Mouse (Mus musculus) hindbrain, embryonic 12.5 days (tissue): ENCODE results near the gene Plekhb2. TPM values are rescaled to one million over a fixed set of nuclear protein-coding genes. Genes with fewer than 3 reads are reported as not detected.

Experiments used
- ATAC-seq: fragments of 200-750 bp; cut with Nextera tagmentation; 2 replicates; pipeline ENCODE4 v1.8.0; 2017; ENCODE audit warnings: moderate TSS enrichment; ENCODE audit not compliant: low FRiP score
- H3K27ac ChIP-seq: fragments of 300-500 bp; sonication (generic); 2 replicates; pipeline ENCODE4 v1.5.1; 2016; ENCODE audit warnings: mild to moderate bottlenecking
- H3K27me3 ChIP-seq: fragments of 300-500 bp; sonication (generic); 2 replicates; pipeline ENCODE4 v1.6.1; 2016; ENCODE audit warnings: mild to moderate bottlenecking
- H3K36me3 ChIP-seq: fragments of 300-500 bp; sonication (generic); 2 replicates; pipeline ENCODE4 v1.6.1; 2016; ENCODE audit warnings: mild to moderate bottlenecking
- H3K4me1 ChIP-seq: fragments of 300-500 bp; sonication (generic); 2 replicates; pipeline ENCODE4 v1.6.1; 2016
- H3K4me2 ChIP-seq: fragments of 300-500 bp; sonication (generic); replicated peaks from 2 replicates; pipeline ENCODE4 v1.6.1; 2016; ENCODE audit warnings: mild to moderate bottlenecking
- H3K4me3 ChIP-seq: fragments of 300-500 bp; sonication (generic); 2 replicates; pipeline ENCODE4 v1.5.1; 2016; ENCODE audit warnings: mild to moderate bottlenecking
- H3K9ac ChIP-seq: fragments of 300-500 bp; sonication (generic); 2 replicates; pipeline ENCODE4 v1.6.1; 2016; ENCODE audit warnings: mild to moderate bottlenecking, moderate library complexity
- H3K9me3 ChIP-seq: fragments of 300-500 bp; sonication (generic); replicated peaks from 2 replicates; pipeline ENCODE4 v1.6.1; 2016; ENCODE audit warnings: mild to moderate bottlenecking
- WGBS: fragments of 180-500 bp; shearing (Covaris S2); methylation state at CpG from one replicate; pipeline ENCODE4 v1.1.7; 2016; 5-methylcytosine and 5-hydroxymethylcytosine counted together
- polyA plus RNA-seq: library from polyadenylated mRNA; unstranded; fragments of >200 nt; fragmentation: Nextera tagmentation; extraction: Ambion mirVana; gene quantifications from 2 replicates; pipeline ENCODE4 v1.2.1, GENCODE M21; 2016

Gene Plekhb2
- polyA plus RNA-seq, 1 experiment from 2014 or later: 59.8 TPM

GRCm38 (mm10) chr1:34821411-34821810 lies 28.4 kb upstream of the Plekhb2 start:
- Histone ChIP-seq H3K36me3 (peaks cover 83% of the 10 kb centered on the region), H3K9ac (no peak overlapping the region), H3K4me2 (no peak overlapping the region), H3K4me3 (no peak overlapping the region), H3K9me3 (no peaks in the 10 kb centered on the region), H3K27ac (no peak overlapping the region), H3K4me1 (no peaks in the 10 kb centered on the region), H3K27me3 (no peaks in the 10 kb centered on the region)
- 92% methylated on average over 2 of the region's 2 CpGs for WGBS
- no peak for ATAC-seq

GRCm38 (mm10) chr1:34822003-34822402 lies 27.8 kb upstream of the Plekhb2 start:
- peaks cover 83% of the 10 kb centered on the region for H3K36me3 ChIP-seq
- H3K4me3 ChIP-seq: no peak overlapping the region
- no peak overlapping the region for H3K4me2 ChIP-seq
- no peak overlapping the region for H3K27ac ChIP-seq
- H3K9ac ChIP-seq: no peak overlapping the region
- no peaks in the 10 kb centered on the region for H3K27me3 ChIP-seq
- WGBS: 90% methylated on average over 7 of the region's 7 CpGs
- no peak for ATAC-seq
- H3K9me3 ChIP-seq: no peaks in the 10 kb centered on the region
- no peaks in the 10 kb centered on the region for H3K4me1 ChIP-seq

DNA sequence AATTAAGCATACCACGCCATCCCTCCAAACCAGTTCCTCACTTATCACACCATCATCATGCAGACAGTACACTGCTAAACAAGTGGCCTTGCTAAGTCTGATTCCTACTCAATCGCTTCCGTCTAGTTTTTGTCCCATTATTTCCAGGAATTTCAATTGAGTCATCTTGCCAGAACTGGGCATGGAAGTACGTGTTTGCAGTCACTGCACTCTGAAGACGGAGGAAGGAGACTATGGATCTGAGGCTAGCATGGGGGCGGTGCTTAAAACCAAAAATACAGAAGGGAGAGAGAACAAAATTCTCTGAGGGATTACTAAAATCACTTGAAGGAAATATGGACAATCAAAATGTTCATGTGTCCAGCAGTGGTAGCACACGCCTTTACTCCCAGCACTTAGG lies 27.0 kb upstream of the Plekhb2 start:
- WGBS: 95% methylated on average over 7 of the region's 7 CpGs
- H3K4me3 ChIP-seq: no peak overlapping the region
- H3K27ac ChIP-seq: no peak overlapping the region
- H3K9me3 ChIP-seq: no peaks in the 10 kb centered on the region
- no peaks in the 10 kb centered on the region for H3K4me1 ChIP-seq
- H3K27me3 ChIP-seq: no peaks in the 10 kb centered on the region
- ATAC-seq: no peak
- no peak overlapping the region for H3K9ac ChIP-seq
- no peak overlapping the region for H3K4me2 ChIP-seq
- H3K36me3 ChIP-seq: peaks cover 82% of the 10 kb centered on the region

DNA sequence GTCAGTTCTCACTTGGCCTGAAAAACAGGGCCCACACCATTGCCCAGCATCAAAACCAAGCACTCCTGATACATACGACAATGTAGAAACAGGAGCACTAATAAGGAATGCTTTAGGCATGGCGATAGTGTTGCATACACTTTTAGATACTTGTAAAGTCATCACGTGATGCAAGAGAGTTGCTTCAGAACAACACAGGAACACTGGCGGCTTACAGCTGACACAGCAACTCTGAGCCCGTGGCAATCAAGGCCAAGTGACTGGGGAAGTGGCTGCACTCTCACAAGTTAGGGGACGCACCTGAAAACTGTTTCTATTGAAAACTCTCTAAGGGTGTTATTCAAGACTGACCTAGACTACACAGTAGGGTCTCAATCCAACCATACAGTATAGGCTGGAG lies 26.4 kb upstream of the Plekhb2 start:
- Histone ChIP-seq H3K36me3 (peaks cover 82% of the 10 kb centered on the region), H3K27ac (no peak overlapping the region), H3K9ac (no peak overlapping the region), H3K9me3 (no peaks in the 10 kb centered on the region), H3K4me2 (no peak overlapping the region), H3K27me3 (no peaks in the 10 kb centered on the region), H3K4me3 (no peak overlapping the region), H3K4me1 (peaks cover 2% of the 10 kb centered on the region; the same call in 1 of the 2 replicates)
- WGBS: 95% methylated on average over 6 of the region's 6 CpGs
- no peak for ATAC-seq

DNA sequence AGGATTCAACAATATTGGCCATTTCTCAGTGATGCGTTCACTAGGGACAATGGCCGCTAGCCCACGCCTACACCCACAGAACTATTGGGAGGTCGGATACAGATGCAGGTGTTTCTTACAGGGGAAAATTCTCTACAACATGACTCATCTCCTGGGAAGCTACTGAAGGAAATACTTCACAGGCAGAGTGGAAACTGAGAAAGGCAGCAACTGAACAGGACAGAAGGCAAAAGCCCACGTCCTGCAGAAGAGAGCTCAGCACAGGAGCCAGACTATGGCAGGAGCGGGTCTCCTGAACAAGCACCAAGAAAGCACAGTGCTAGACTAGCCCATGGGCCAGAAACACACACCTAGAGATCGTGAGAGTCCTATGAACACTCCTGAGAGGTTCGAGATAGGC lies 25.6 kb upstream of the Plekhb2 start:
- Histone ChIP-seq H3K9me3 (no peaks in the 10 kb centered on the region), H3K4me2 (no peak overlapping the region), H3K9ac (no peak overlapping the region), H3K27me3 (no peaks in the 10 kb centered on the region), H3K4me1 (peaks cover 2% of the 10 kb centered on the region; the same call in 1 of the 2 replicates), H3K27ac (no peak overlapping the region), H3K4me3 (no peak overlapping the region), H3K36me3 (peaks cover 81% of the 10 kb centered on the region)
- WGBS: 89% methylated on average over 8 of the region's 8 CpGs
- no peak for ATAC-seq

DNA sequence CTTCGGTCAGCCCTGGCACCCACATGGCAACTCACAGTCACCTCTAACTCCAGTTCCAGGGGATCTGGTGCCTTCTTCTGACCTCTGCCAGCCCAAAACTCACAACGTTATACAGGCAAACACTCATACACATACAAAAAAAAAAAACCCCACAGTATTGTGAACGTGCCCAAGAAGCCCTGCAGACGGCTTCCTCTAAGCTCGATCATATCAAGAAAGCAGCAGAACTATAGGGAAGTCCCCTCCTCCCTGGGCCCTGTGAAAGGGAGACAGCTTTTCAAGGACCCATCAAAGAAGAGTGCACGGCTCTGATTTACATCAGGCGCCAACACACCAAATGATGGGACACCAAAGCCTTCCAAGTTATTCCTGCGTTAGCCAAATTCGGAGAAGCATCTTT lies 23.9 kb upstream of the Plekhb2 start:
- Histone ChIP-seq H3K4me2 (no peak overlapping the region), H3K27ac (no peak overlapping the region), H3K4me3 (no peak overlapping the region), H3K27me3 (no peaks in the 10 kb centered on the region), H3K9me3 (no peaks in the 10 kb centered on the region), H3K4me1 (peaks cover 10% of the 10 kb centered on the region), H3K36me3 (peaks cover 71% of the 10 kb centered on the region), H3K9ac (no peak overlapping the region)
- no peak for ATAC-seq
- 91% methylated on average over 9 of the region's 9 CpGs for WGBS

DNA sequence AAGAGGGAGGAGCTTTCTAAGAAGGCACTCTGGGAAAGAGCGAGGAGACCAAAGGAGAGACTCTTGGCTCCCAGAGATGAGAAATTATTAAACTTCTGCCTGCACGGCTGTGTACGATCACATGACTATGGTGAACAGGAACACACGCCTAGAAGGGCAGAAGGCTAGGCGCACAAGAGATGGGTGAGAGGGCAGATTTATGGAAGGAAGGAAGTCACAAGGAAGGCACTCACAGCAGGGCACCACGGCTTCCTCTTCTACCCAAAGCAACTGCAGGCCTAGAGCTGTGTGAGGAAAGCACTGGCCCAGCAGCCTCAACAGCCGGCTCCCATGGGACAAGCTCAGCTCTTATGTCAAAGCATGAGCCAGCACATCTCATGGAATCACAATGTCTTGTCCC lies 21.9 kb upstream of the Plekhb2 start:
- Histone ChIP-seq H3K27me3 (no peaks in the 10 kb centered on the region), H3K27ac (no peak overlapping the region), H3K4me3 (no peak overlapping the region), H3K4me1 (peaks cover 13% of the 10 kb centered on the region), H3K4me2 (no peak overlapping the region), H3K9ac (no peak overlapping the region), H3K9me3 (no peaks in the 10 kb centered on the region), H3K36me3 (peaks cover 62% of the 10 kb centered on the region)
- 89% methylated on average over 7 of the region's 7 CpGs for WGBS
- ATAC-seq: no peak

DNA sequence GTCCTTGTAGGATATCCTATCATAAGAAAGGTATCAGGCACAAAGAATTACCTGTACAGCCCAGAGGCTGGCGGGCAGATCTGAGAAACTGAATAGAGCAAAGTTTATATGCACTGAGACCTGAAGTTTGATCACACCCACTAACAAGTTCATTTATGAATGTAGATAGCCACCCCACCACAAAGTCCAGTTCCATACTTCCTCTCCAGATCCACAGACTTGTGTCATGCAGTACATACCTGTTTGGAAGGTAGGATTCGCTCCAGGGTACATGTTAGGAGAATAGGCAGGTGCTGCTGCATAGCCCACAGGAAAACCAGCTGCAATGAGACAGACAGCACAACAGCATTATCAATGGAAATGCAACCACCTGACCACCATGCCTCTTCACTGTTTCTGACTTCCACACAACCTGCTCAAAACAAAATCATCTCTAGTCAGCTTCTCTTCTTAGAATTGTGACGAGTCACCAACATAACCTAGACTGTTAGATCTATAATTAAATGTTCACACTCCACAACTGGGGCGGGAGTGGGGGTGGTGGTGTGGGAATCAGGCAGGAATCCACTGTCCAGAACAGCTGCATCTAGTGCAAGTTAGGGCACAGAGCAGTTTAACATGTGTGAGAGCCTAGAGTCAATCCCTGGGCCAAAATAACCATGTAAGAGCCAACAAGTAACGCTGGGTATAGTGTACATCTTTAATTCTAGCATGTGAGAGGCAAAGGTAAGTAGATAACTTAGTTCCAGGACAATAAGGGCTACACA lies 21.1 kb upstream of the Plekhb2 start:
- Histone ChIP-seq H3K27me3 (no peaks in the 10 kb centered on the region), H3K4me1 (peaks cover 13% of the 10 kb centered on the region), H3K9me3 (no peaks in the 10 kb centered on the region), H3K9ac (no peak overlapping the region), H3K4me2 (no peak overlapping the region), H3K36me3 (peaks cover 54% of the 10 kb centered on the region), H3K27ac (no peak overlapping the region), H3K4me3 (no peak overlapping the region)
- no peak for ATAC-seq
- 95% methylated on average over 5 of the region's 5 CpGs for WGBS

DNA sequence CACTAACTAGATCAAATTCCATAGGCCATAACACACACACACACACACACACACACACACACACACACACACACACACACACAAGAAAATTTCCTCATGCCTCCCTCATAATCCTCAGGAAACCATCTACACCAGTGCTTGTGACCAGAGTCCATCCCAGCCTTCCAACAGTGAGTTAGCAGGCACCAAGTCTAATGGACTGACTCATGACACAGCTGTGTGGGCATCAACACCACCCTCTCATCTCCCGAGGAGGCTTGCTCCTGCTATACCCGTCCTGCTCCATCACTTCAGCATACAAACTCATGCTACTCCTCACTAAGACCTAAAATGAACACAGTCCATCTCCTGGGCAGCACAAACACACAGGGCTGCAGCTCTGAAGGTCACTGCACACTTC lies 18.8 kb upstream of the Plekhb2 start:
- no peak for ATAC-seq
- no peaks in the 10 kb centered on the region for H3K27me3 ChIP-seq
- no peak overlapping the region for H3K4me3 ChIP-seq
- H3K36me3 ChIP-seq: peaks cover 51% of the 10 kb centered on the region
- no peak overlapping the region for H3K9ac ChIP-seq
- H3K9me3 ChIP-seq: no peaks in the 10 kb centered on the region
- WGBS: 80% methylated on average over 2 of the region's 2 CpGs
- H3K4me2 ChIP-seq: no peak overlapping the region
- H3K27ac ChIP-seq: no peak overlapping the region
- peaks cover 13% of the 10 kb centered on the region for H3K4me1 ChIP-seq

DNA sequence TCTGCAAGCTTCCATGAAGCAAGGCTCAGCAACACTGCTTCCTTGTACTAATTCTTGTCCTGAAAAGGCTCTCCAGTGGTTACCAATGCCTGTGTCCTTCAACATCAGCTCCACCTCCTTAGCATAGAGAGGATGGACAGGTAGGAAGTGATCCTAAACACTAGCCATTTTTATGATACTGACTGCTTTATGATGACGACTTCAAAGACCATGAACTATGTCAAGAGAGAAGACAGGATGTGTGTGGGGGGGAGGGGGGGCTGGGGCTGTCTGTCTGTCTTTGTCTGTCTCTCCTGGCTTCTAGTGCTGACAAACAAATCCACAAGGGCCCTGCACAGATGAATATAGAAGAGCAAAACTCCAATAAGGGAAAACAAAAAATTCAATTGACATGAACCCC lies 18.4 kb upstream of the Plekhb2 start:
- ATAC-seq: no peak
- Histone ChIP-seq H3K9ac (no peak overlapping the region), H3K4me1 (peaks cover 13% of the 10 kb centered on the region), H3K27ac (no peak overlapping the region), H3K27me3 (no peaks in the 10 kb centered on the region), H3K36me3 (peaks cover 51% of the 10 kb centered on the region), H3K9me3 (no peaks in the 10 kb centered on the region), H3K4me2 (no peak overlapping the region), H3K4me3 (no peak overlapping the region)
- WGBS: 86% methylated on average over 1 of the region's 1 CpGs

DNA sequence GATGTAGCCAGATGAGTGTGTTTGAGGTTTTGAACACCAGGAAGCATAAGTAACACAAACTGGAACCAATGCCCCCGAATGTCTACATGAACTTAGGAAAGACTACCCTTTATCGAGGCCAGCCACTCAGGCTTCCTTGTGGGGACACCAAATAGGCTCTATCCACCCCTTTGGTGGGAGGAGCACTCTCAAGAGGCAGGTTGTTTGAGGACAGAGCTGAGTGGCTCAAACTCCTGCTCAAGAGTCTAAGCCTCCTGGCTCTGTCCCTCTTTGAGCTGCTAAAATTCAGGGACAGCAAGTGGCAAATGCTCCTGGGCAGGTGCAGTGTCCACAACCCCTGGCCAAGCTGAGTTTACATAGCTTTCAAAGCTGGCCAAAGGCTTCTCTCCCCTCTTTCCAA lies 14.9 kb upstream of the Plekhb2 start:
- no peak for ATAC-seq
- Histone ChIP-seq H3K4me1 (peaks cover 23% of the 10 kb centered on the region), H3K27me3 (no peaks in the 10 kb centered on the region)

GRCm38 (mm10) chr1:34837951-34838689 lies 11.7 kb upstream of the Plekhb2 start:
- WGBS: 58% methylated on average over 6 of the region's 6 CpGs
- no peaks in the 10 kb centered on the region for H3K27me3 ChIP-seq
- no peak overlapping the region for H3K27ac ChIP-seq
- ATAC-seq: no peak
- no peaks in the 10 kb centered on the region for H3K9me3 ChIP-seq
- no peak overlapping the region for H3K9ac ChIP-seq
- no peak overlapping the region for H3K4me3 ChIP-seq
- peaks cover 18% of the 10 kb centered on the region for H3K36me3 ChIP-seq
- H3K4me2 ChIP-seq: no peak overlapping the region
- peaks cover 32% of the 10 kb centered on the region for H3K4me1 ChIP-seq

More for the DNA sequence above, 14.9 kb upstream of the Plekhb2 start:
- WGBS: 89% methylated on average over 2 of the region's 2 CpGs
- H3K4me3 ChIP-seq: no peak overlapping the region
- no peak overlapping the region for H3K4me2 ChIP-seq
- no peak overlapping the region for H3K9ac ChIP-seq
- peaks cover 25% of the 10 kb centered on the region for H3K36me3 ChIP-seq
- H3K9me3 ChIP-seq: no peaks in the 10 kb centered on the region
- H3K27ac ChIP-seq: no peak overlapping the region

DNA sequence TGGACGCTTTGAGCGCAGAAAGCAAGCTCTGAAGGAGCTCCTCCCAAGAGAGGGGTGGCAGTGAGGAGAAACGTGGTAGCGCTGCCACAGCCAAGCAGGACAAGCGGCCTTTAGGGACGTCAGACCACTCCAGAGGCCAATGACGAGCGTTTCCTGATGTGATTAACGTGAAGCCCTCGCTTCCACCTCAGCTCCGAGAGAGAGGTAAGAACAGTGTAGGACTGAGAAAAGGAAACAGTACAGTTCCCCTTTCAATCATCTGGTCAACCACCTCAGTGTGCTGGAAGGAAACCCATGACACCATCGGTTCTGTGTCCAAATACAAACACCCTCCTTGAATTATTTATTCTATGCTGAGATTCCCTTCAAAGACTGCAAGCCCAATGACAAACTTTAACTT lies 10.5 kb upstream of the Plekhb2 start:
- H3K4me1 ChIP-seq: peaks cover 32% of the 10 kb centered on the region
- no peak overlapping the region for H3K4me3 ChIP-seq
- H3K9me3 ChIP-seq: no peaks in the 10 kb centered on the region
- H3K27ac ChIP-seq: no peak overlapping the region
- ATAC-seq: no peak
- WGBS: 66% methylated on average over 12 of the region's 12 CpGs
- no peaks in the 10 kb centered on the region for H3K27me3 ChIP-seq
- no peak overlapping the region for H3K9ac ChIP-seq
- H3K36me3 ChIP-seq: peaks cover 16% of the 10 kb centered on the region
- H3K4me2 ChIP-seq: no peak overlapping the region
